ENCODE assay signal across 10 mouse cellular contexts in genomic region chr1:66177489-66178170, GRCm38 (mm10). TPM values are rescaled to one million over a fixed set of nuclear protein-coding genes. Genes with fewer than 3 reads are reported as not detected.
DNase-seq lines count a peak whose midpoint lies in the region; ATAC-seq and TF ChIP-seq lines count a peak whose summit lies in the region.
"Had no signal": no experiment of that assay in that cellular context is flagged by ENCODE, and none has a peak within 500 bp of the region (broad histone marks: within the 10 kb centered on the region; RNA-seq: fewer than 3 reads in every experiment).

No protein-coding gene starts in this region.

- H3K27ac ChIP-seq in CH12.LX (ENCODE audit: insufficient read depth, low read depth) = no peak overlapping the region
- H3K27ac ChIP-seq in forebrain, embryonic 15.5 days (replicated peaks) = peak overlapping the region; percentile 89
- H3K27ac ChIP-seq in midbrain, embryonic 14.5 days (replicated peaks; ENCODE audit: low read depth, low read length) = peak overlapping the region; percentile 60; the same call in 1 of the 2 replicates
- H3K27ac ChIP-seq: liver, embryonic 15.5 days had no signal

- H3K4me2 ChIP-seq in CH12.LX (ENCODE audit: insufficient read depth, low read depth, poor library complexity, severe bottlenecking) = no peak overlapping the region
- H3K4me2 ChIP-seq in forebrain, embryonic 15.5 days (replicated peaks) = peak overlapping the region; percentile 66
- peak overlapping the region; percentile 68 for H3K4me2 ChIP-seq in midbrain, embryonic 14.5 days (ENCODE audit: low read length)
- H3K4me2 ChIP-seq: liver, embryonic 15.5 days had no signal

- H3K4me3 ChIP-seq in CH12.LX (replicated peaks in 1 of 3; ENCODE audit: low read depth in 2 of 3, low read length in 2 of 3, poor library complexity in 1 of 3) = no peak overlapping the region
- H3K4me3 ChIP-seq in forebrain, embryonic 15.5 days = peak overlapping the region; percentile 71
- peak overlapping the region; percentile 69 for H3K4me3 ChIP-seq in midbrain, embryonic 14.5 days (replicated peaks; ENCODE audit: low read depth, low read length)
- H3K4me3 ChIP-seq: liver, embryonic 15.5 days; myocyte had no signal

- in situ Hi-C loops in CH12.LX (cut with MboI; ENCODE audit: low pct_ligation_motif_present, low pct_unique_long_range_greater_than_20kb, low sequenced_read_pairs) = no loop called here

- no peak for TF ChIP-seq EP300 in CH12.LX (IDR thresholded peaks at IDR 0.05; ENCODE audit: low read length)

- no peaks in the 10 kb centered on the region for H3K27me3 ChIP-seq in CH12.LX (replicated peaks)
- no peaks in the 10 kb centered on the region for H3K27me3 ChIP-seq in forebrain, embryonic 15.5 days
- no peaks in the 10 kb centered on the region for H3K27me3 ChIP-seq in midbrain, embryonic 14.5 days (ENCODE audit: control insufficient read depth, insufficient read depth, low read length)

- TF ChIP-seq POLR2A in CH12.LX (IDR thresholded peaks at IDR 0.05; ENCODE audit: low read depth, low read length) = no peak

- no peak overlapping the region for H3K9ac ChIP-seq in CH12.LX (ENCODE audit: insufficient read depth, low read depth)
- peak overlapping the region; percentile 91 for H3K9ac ChIP-seq in forebrain, embryonic 15.5 days (replicated peaks)
- H3K9ac ChIP-seq in midbrain, embryonic 14.5 days (replicated peaks; ENCODE audit: low read length) = peak overlapping the region; percentile 96; the same call in 1 of the 2 replicates
- H3K9ac ChIP-seq: liver, embryonic 15.5 days had no signal

- peak; percentile 4 for TF ChIP-seq RAD21 in CH12.LX (IDR thresholded peaks at IDR 0.05; ENCODE audit: low read depth, low read length)

- H3K9me3 ChIP-seq in CH12.LX (replicated peaks; ENCODE audit: low read length) = no peaks in the 10 kb centered on the region
- H3K9me3 ChIP-seq in forebrain, embryonic 15.5 days = no peaks in the 10 kb centered on the region
- no peaks in the 10 kb centered on the region for H3K9me3 ChIP-seq in midbrain, embryonic 14.5 days (ENCODE audit: control insufficient read depth, low read length)
- H3K9me3 ChIP-seq: liver, embryonic 15.5 days had no signal

- H3K79me2 ChIP-seq in CH12.LX (replicated peaks; ENCODE audit: control insufficient read depth, extremely low read depth, insufficient read depth, poor library complexity, severe bottlenecking) = no peaks in the 10 kb centered on the region

- H3K4me1 ChIP-seq in CH12.LX (ENCODE audit: control insufficient read depth in 1 of 2, insufficient read depth in 2 of 2) = peaks cover 0 to 21% of the 10 kb centered on the region in 2 experiments; a peak in 2 of 4 replicates
- peaks cover 33% of the 10 kb centered on the region for H3K4me1 ChIP-seq in forebrain, embryonic 15.5 days
- peaks cover 30% of the 10 kb centered on the region for H3K4me1 ChIP-seq in midbrain, embryonic 14.5 days (ENCODE audit: control insufficient read depth, insufficient read depth, low read length)

- 11% methylated on average over 4 of the region's 4 CpGs for WGBS in forebrain, embryonic 15.5 days
- 36% methylated on average over 4 of the region's 4 CpGs for WGBS in midbrain, embryonic 14.5 days

- no peak for TF ChIP-seq CTCF in CH12.LX (conservative IDR thresholded peaks at IDR 0.05 in 1 of 2, IDR thresholded peaks at IDR 0.05 in 1 of 2; ENCODE audit: low read depth in 2 of 2, low read length in 2 of 2)

- DNase-seq in CH12.LX (ENCODE audit: extremely low read depth) = peak; percentile 31
- peak; percentile 69 for DNase-seq in cerebellum, adult 11-12 months
- peak; percentile 70 for DNase-seq in midbrain, embryonic 14.5 days
- no peak for DNase-seq in thymus, postnatal 10 days (ENCODE audit: low spot score in 2 of 2)
- DNase-seq in adrenal gland, adult (ENCODE audit: inconsistent age in 2 of 2, low spot score in 1 of 2) = no peak
- DNase-seq: gastrocnemius, postnatal 36 days had no signal

- ATAC-seq in forebrain, embryonic 15.5 days (replicated peaks) = 0 out of 2 replicates have a peak, but pooled peaks have one; percentile 12
- ATAC-seq in midbrain, embryonic 14.5 days (ENCODE audit: low FRiP score, low TSS enrichment) = no peak
- no peak for ATAC-seq in monocyte, adult 5-6 weeks (replicated peaks; ENCODE audit: insufficient number of reproducible peaks, low FRiP score, low TSS enrichment, poor library complexity, severe bottlenecking)

- dilution Hi-C loops in CH12.LX (cut with MboI; ENCODE audit: extremely low pct_ligation_motif_present, extremely low pct_unique_long_range_greater_than_20kb, low sequenced_read_pairs) = no loop called here

- H3K36me3 ChIP-seq in CH12.LX (replicated peaks in 1 of 2; ENCODE audit: control insufficient read depth in 1 of 2, insufficient read depth in 1 of 2, low read length in 1 of 2) = no peaks in the 10 kb centered on the region
- H3K36me3 ChIP-seq in forebrain, embryonic 15.5 days = peaks cover 14% of the 10 kb centered on the region
- peaks cover 9% of the 10 kb centered on the region for H3K36me3 ChIP-seq in midbrain, embryonic 14.5 days (ENCODE audit: control insufficient read depth, insufficient read depth, low read length)
- H3K36me3 ChIP-seq: liver, embryonic 15.5 days had no signal

TF ChIP-seq in CH12.LX, 34 proteins besides CTCF, POLR2A, EP300 and RAD21:
- TF ChIP-seq ELF1 (IDR thresholded peaks at IDR 0.05; ENCODE audit: low read depth, low read length) (no peak), HCFC1 (IDR thresholded peaks at IDR 0.05; ENCODE audit: low read depth, low read length) (no peak), PAX5 (IDR thresholded peaks at IDR 0.05; ENCODE audit: low read length) (no peak), ETS1 (conservative IDR thresholded peaks at IDR 0.05; ENCODE audit: low read depth, low read length) (no peak), POLR2AphosphoS2 (IDR thresholded peaks at IDR 0.05; ENCODE audit: low read depth, low read length) (no peak), MAZ (IDR thresholded peaks at IDR 0.05; ENCODE audit: low read depth, low read length) (no peak), ZNF384 (IDR thresholded peaks at IDR 0.05; ENCODE audit: low read depth, low read length) (no peak), ZC3H11A (IDR thresholded peaks at IDR 0.05; ENCODE audit: low read depth, low read length) (no peak), TBP (conservative IDR thresholded peaks at IDR 0.05; ENCODE audit: low read depth, low read length) (no peak), MYC (IDR thresholded peaks at IDR 0.05; ENCODE audit: low read depth, low read length) (no peak), SIN3A (IDR thresholded peaks at IDR 0.05; ENCODE audit: low read length) (no peak), JUN (IDR thresholded peaks at IDR 0.05; ENCODE audit: insufficient read depth, low read depth, low read length) (no peak), E2F4 (IDR thresholded peaks at IDR 0.05; ENCODE audit: insufficient replicate concordance, low read depth, low read length) (no peak), SMC3 (IDR thresholded peaks at IDR 0.05; ENCODE audit: low read depth, low read length) (no peak), TCF12 (IDR thresholded peaks at IDR 0.05; ENCODE audit: low read depth, low read length) (no peak)

RNA-seq across cellular contexts. Expression of gene Map2, which starts 2.6 kb away (rescaled TPM):
- 1.5 and 2.5 TPM in 2 replicates for total RNA-seq in CH12.LX (2012; rRNA removed)
- total RNA-seq in CH12.LX (2014; rRNA removed) = 5.0 and 5.9 TPM in 2 replicates
- polyA plus RNA-seq in CH12.LX (2012; ENCODE audit: insufficient read length, low read depth) = 5.4 and 6.5 TPM in 2 replicates
- polyA plus RNA-seq in forebrain, embryonic 15.5 days (2015; fragmentation: Nextera tagmentation; extraction: Ambion mirVana) = 438 and 448 TPM in 2 replicates
- 489 and 491 TPM in 2 replicates for polyA plus RNA-seq in midbrain, embryonic 14.5 days (2014; fragmentation: Nextera tagmentation; extraction: Ambion mirVana)
- 0.10 to 0.29 TPM in 2 of 3 replicates, not detected in the other for total RNA-seq in monocyte, adult 5-6 weeks (2017)

Comparison
In these comparisons a context has a peak if more than half of its experiments do, and no peak if none do; other contexts are left out.
1. DNase-seq: peak in CH12.LX (single experiment), cerebellum, adult 11-12 months (single experiment) and midbrain, embryonic 14.5 days (single experiment); none in thymus, postnatal 10 days (0 of 2) and adrenal gland, adult (0 of 2).
2. H3K4me3 ChIP-seq: peak in forebrain, embryonic 15.5 days (single experiment) and midbrain, embryonic 14.5 days (single experiment); none in CH12.LX (0 of 3).
3. RNA of gene Map2, which starts 2.6 kb away (polyA plus RNA-seq): 489 to 491 TPM in midbrain, embryonic 14.5 days and 438 to 448 TPM in forebrain, embryonic 15.5 days; 5.4 to 6.5 TPM in CH12.LX; every median in the first group is over 10 times any median in the second.